Mouse (Mus musculus) subcutaneous adipose tissue, adult 2 months (tissue): Measurements from ENCODE around the gene Gtdc1. TPM values are rescaled to one million over a fixed set of nuclear protein-coding genes. Genes with fewer than 3 reads are reported as not detected.

Source experiments
- polyA plus RNA-seq: library from polyadenylated mRNA; depleted of rRNA; stranded (reverse); fragments of >200 nt; gene quantifications from 2 replicates; pipeline ENCODE4 v1.2.3, GENCODE M21; 2012; ENCODE audit warnings: low replicate concordance; rRNA removed

Gtdc1 gene
- polyA plus RNA-seq = 5.4 and 5.5 TPM in 2 replicates

GRCm38 (mm10) chr2:44927482-44927811, at the start of gene Gtdc1:
Gtdc1 (minus strand) TSS chr2:44927657.

Other genes with a start within 250 kb of the Gtdc1 start
- gene Zeb2, start 189.7 kb upstream of the Gtdc1 start, polyA plus RNA-seq = 84.1 and 95.7 TPM in 2 replicates